Mouse (Mus musculus) neural tube, embryonic 12.5 days (tissue): ENCODE data around the gene Gstp1. TPM values are rescaled to one million over a fixed set of nuclear protein-coding genes. Genes with fewer than 3 reads are reported as not detected.
A peak's percentile ranks its signal among the peaks of the same experiment; 100 is the strongest.

Source experiments
- ATAC-seq: fragments of 200-750 bp; cut with Nextera tagmentation; 2 replicates; pipeline ENCODE4 v1.8.0; 2017; ENCODE audit warnings: low read depth, mild to moderate bottlenecking, moderate TSS enrichment, moderate library complexity; ENCODE audit not compliant: low FRiP score
- H3K27ac ChIP-seq: fragments of 300-500 bp; sonication (generic); 2 replicates; pipeline ENCODE4 v1.5.1; 2016
- H3K27me3 ChIP-seq: fragments of 300-500 bp; sonication (generic); replicated peaks from 2 replicates; pipeline ENCODE4 v1.6.1; 2016; ENCODE audit warnings: mild to moderate bottlenecking
- H3K36me3 ChIP-seq: fragments of 300-500 bp; sonication (generic); 2 replicates; pipeline ENCODE4 v1.6.1; 2016; ENCODE audit warnings: mild to moderate bottlenecking
- H3K4me1 ChIP-seq: fragments of 300-500 bp; sonication (generic); 2 replicates; pipeline ENCODE4 v1.6.1; 2016
- H3K4me2 ChIP-seq: fragments of 300-500 bp; sonication (generic); replicated peaks from 2 replicates; pipeline ENCODE4 v1.6.1; 2016; ENCODE audit warnings: mild to moderate bottlenecking
- H3K4me3 ChIP-seq: fragments of 300-500 bp; sonication (generic); 2 replicates; pipeline ENCODE4 v1.5.1; 2016
- H3K9ac ChIP-seq: fragments of 300-500 bp; sonication (generic); 2 replicates; pipeline ENCODE4 v1.6.1; 2016; ENCODE audit warnings: mild to moderate bottlenecking
- H3K9me3 ChIP-seq: fragments of 300-500 bp; sonication (generic); 2 replicates; pipeline ENCODE4 v1.6.1; 2016; ENCODE audit warnings: mild to moderate bottlenecking
- WGBS: fragments of 180-500 bp; shearing (Covaris S2); methylation state at CpG from one replicate; pipeline ENCODE4 v1.1.7; 2016; 5-methylcytosine and 5-hydroxymethylcytosine counted together
- polyA plus RNA-seq: library from polyadenylated mRNA; unstranded; fragments of >200 nt; fragmentation: Nextera tagmentation; extraction: Ambion mirVana; gene quantifications from 2 replicates; pipeline ENCODE4 v1.2.1, GENCODE M21; 2016

Gene Gstp1
- polyA plus RNA-seq: 349 and 353 TPM in 2 replicates

- Histone ChIP-seq H3K9ac (peak within 1 kb of the TSS; percentile 67), H3K27me3 (no peaks in the 10 kb centered on the region), H3K4me2 (peak within 1 kb of the TSS; percentile 79), H3K4me3 (peak within 1 kb of the TSS; percentile 53), H3K4me1 (peaks cover 9% of the 10 kb centered on the region), H3K27ac (0 out of 2 replicates have a peak within 1 kb of the TSS, but pooled peaks have one; percentile 26), H3K9me3 (no peaks in the 10 kb centered on the region), H3K36me3 (0 out of 2 replicates have a peak, but pooled peaks cover 2% of the 10 kb centered on the region)
- WGBS: under 1% methylated on average over 26 of the region's 26 CpGs
- ATAC-seq: peak; percentile 82
These were observed at the start of gene Gstp1 for GRCm38 (mm10) chr19:4037788-4038232. Gene Gstp1, minus strand, starts transcription at chr19:4037985.

GRCm38 (mm10) chr19:4087090-4087489, 49.3 kb upstream of the Gstp1 start:
- H3K4me3 ChIP-seq: no peak overlapping the region
- H3K36me3 ChIP-seq: no peaks in the 10 kb centered on the region
- H3K9ac ChIP-seq: no peak overlapping the region
- H3K4me1 ChIP-seq: no peaks in the 10 kb centered on the region
- 88% methylated on average over 5 of the region's 5 CpGs for WGBS
- H3K27ac ChIP-seq: no peak overlapping the region
- ATAC-seq: no peak
- H3K27me3 ChIP-seq: no peaks in the 10 kb centered on the region; the same call in 1 of the 2 replicates
- no peaks in the 10 kb centered on the region for H3K9me3 ChIP-seq
- H3K4me2 ChIP-seq: no peak overlapping the region

DNA sequence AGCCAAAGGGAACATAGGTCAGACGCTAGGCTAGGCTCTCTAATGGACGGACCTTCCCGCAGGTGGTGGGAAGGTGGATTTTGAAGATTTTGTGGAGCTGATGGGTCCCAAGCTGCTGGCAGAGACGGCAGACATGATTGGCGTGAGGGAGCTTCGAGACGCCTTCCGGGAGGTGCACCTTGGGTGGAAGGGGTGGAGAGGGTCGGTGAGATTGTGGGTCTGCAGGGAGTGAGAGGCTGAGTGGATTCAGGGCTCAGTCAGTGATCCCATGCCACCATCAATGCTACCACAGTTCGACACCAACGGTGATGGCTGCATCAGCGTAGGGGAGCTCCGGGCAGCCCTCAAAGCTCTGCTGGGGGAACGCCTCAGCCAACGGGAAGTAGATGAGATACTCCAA, 48.4 kb upstream of the Gstp1 start:
- 94% methylated on average over 15 of the region's 15 CpGs for WGBS
- H3K27ac ChIP-seq: no peak overlapping the region
- no peak overlapping the region for H3K4me3 ChIP-seq
- H3K4me2 ChIP-seq: no peak overlapping the region
- no peak overlapping the region for H3K9ac ChIP-seq
- H3K4me1 ChIP-seq: no peaks in the 10 kb centered on the region
- H3K9me3 ChIP-seq: no peaks in the 10 kb centered on the region
- H3K27me3 ChIP-seq: no peaks in the 10 kb centered on the region; the same call in 1 of the 2 replicates
- ATAC-seq: no peak
- H3K36me3 ChIP-seq: no peaks in the 10 kb centered on the region

- no peak overlapping the region for H3K27ac ChIP-seq
- H3K4me3 ChIP-seq: no peak overlapping the region
- H3K4me2 ChIP-seq: no peak overlapping the region
- no peaks in the 10 kb centered on the region; the same call in 1 of the 2 replicates for H3K27me3 ChIP-seq
- H3K4me1 ChIP-seq: no peaks in the 10 kb centered on the region
- H3K36me3 ChIP-seq: no peaks in the 10 kb centered on the region
- no peak for ATAC-seq
- no peak overlapping the region for H3K9ac ChIP-seq
- H3K9me3 ChIP-seq: no peaks in the 10 kb centered on the region
- 93% methylated on average over 1 of the region's 1 CpGs for WGBS
These were observed 47.2 kb upstream of the Gstp1 start for GRCm38 (mm10) chr19:4084984-4085383.

- 29% methylated on average over 8 of the region's 8 CpGs for WGBS
- Histone ChIP-seq H3K4me1 (no peaks in the 10 kb centered on the region), H3K36me3 (no peaks in the 10 kb centered on the region), H3K4me3 (no peak overlapping the region), H3K27me3 (no peaks in the 10 kb centered on the region; the same call in 1 of the 2 replicates), H3K9ac (no peak overlapping the region), H3K9me3 (no peaks in the 10 kb centered on the region), H3K27ac (no peak overlapping the region), H3K4me2 (no peak overlapping the region)
- ATAC-seq: no peak
These were observed 46.0 kb upstream of the Gstp1 start for GRCm38 (mm10) chr19:4083826-4084225.

GRCm38 (mm10) chr19:4083316-4083715, 45.5 kb upstream of the Gstp1 start:
- Histone ChIP-seq H3K9me3 (no peaks in the 10 kb centered on the region), H3K27ac (no peak overlapping the region), H3K27me3 (no peaks in the 10 kb centered on the region; the same call in 1 of the 2 replicates), H3K4me3 (no peak overlapping the region), H3K9ac (no peak overlapping the region), H3K4me2 (no peak overlapping the region), H3K36me3 (no peaks in the 10 kb centered on the region), H3K4me1 (no peaks in the 10 kb centered on the region)
- ATAC-seq: no peak
- WGBS: 85% methylated on average over 7 of the region's 7 CpGs

- no peak overlapping the region for H3K4me3 ChIP-seq
- no peak overlapping the region for H3K27ac ChIP-seq
- no peak overlapping the region for H3K9ac ChIP-seq
- no peak for ATAC-seq
- H3K4me1 ChIP-seq: no peaks in the 10 kb centered on the region
- no peaks in the 10 kb centered on the region for H3K9me3 ChIP-seq
- no peaks in the 10 kb centered on the region for H3K36me3 ChIP-seq
- H3K27me3 ChIP-seq: no peaks in the 10 kb centered on the region; the same call in 1 of the 2 replicates
- WGBS: 87% methylated on average over 11 of the region's 11 CpGs
- H3K4me2 ChIP-seq: no peak overlapping the region
These were observed 44.6 kb upstream of the Gstp1 start for GRCm38 (mm10) chr19:4082219-4082965.

DNA sequence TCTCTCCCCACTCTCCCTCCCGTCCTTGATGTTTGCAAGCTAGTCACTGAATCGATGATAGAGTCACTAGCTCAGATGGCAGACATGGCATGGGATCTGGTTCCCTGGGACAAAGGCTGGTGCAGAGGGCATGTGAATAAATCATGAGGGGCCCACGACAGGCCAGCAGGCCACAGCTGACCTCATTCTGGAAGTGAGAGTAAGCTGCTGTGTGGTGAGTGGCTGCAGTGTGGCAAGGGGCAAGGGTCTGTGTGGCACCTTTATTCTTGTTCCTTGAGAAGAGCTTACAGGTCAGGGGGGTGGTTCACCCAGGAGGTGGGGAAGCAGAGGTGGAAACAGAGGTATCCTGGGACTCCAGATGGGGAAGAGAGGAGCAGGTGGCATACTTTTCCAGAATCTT, 43.6 kb upstream of the Gstp1 start, which contains the start of gene Cabp2:
Gene Cabp2 (plus strand): TSS at position 185 of the 400 bp plus-strand sequence.
- no peak within 1 kb of the TSS for H3K4me2 ChIP-seq
- ATAC-seq: no peak
- no peaks in the 10 kb centered on the region for H3K36me3 ChIP-seq
- H3K9ac ChIP-seq: no peak within 1 kb of the TSS
- no peaks in the 10 kb centered on the region; the same call in 1 of the 2 replicates for H3K27me3 ChIP-seq
- H3K4me1 ChIP-seq: no peaks in the 10 kb centered on the region
- no peak within 1 kb of the TSS for H3K27ac ChIP-seq
- WGBS: 58% methylated on average over 3 of the region's 3 CpGs
- H3K9me3 ChIP-seq: no peaks in the 10 kb centered on the region
- no peak within 1 kb of the TSS for H3K4me3 ChIP-seq

DNA sequence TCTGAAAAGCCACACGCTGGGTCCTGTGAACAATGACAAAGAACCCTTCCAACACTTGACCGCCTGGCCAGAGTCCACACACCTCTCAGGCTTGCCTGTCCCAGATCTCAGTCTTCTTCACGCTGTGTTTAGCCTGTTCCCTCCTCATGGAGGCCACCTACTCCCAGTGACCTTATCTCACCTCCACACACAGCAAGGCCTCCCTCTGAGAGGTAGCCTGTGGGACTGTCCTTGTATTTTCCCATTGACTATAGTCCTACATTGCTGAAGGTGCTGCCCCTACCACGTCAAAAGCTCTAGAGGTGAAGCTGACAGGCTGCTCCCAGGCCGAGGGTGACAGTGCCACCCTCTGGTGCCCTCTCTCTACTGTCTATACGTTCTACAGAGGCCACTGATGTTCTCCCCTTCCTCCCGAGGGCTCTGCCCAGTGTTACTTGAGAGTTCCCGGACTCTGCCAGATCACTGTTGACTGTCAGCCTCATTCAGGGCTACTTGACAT, 42.8 kb upstream of the Gstp1 start:
- WGBS: 69% methylated on average over 8 of the region's 8 CpGs
- Histone ChIP-seq H3K9ac (no peak overlapping the region), H3K4me2 (no peak overlapping the region), H3K27ac (no peak overlapping the region), H3K36me3 (no peaks in the 10 kb centered on the region), H3K9me3 (no peaks in the 10 kb centered on the region), H3K4me3 (no peak overlapping the region), H3K27me3 (no peaks in the 10 kb centered on the region; the same call in 1 of the 2 replicates), H3K4me1 (no peaks in the 10 kb centered on the region)
- no peak for ATAC-seq

DNA sequence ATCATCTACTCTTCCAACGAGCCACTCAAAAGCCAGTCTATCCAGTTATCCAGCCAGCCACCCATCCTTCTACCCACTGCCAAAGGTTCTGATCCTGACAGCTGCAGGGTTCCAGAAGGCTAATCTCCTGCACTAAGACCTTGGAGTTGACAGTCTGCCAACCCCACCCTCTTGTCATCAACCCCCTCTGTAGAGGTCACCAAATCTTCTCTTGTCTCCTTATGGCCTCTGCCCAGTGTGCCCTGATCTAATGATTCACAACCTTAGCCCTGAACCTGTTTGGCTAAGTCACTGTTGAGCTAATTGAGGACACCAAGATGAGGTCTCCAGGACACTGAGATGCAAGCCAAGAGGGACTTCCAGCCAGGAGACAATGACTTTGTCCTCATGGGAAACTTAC, 41.8 kb upstream of the Gstp1 start:
- WGBS: 79% methylated on average over 1 of the region's 1 CpGs
- no peak overlapping the region for H3K9ac ChIP-seq

DNA sequence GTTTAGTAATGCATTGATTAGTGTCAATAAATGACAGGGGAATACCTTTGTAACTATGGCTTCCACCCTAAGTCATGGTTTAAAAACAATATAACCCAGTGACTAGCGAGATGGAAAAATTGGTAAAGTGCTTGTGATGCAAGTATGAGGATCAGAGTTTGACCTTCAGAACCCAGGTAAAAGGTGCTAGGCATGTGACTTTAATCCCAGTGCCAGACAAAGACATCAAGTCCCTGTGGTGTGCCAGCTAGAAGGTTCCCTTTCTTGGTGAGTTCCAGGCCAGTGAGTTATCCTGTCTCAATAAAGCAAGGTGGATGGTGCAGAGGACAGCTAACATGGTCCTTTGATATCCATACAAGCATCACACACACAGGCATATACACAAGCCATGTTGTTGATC, 37.7 kb upstream of the Gstp1 start:
- H3K9me3 ChIP-seq: no peaks in the 10 kb centered on the region
- no peak for ATAC-seq
- no peak overlapping the region for H3K9ac ChIP-seq
- no peak overlapping the region for H3K4me3 ChIP-seq
- H3K27me3 ChIP-seq: no peaks in the 10 kb centered on the region
- H3K4me1 ChIP-seq: no peaks in the 10 kb centered on the region
- 88% methylated on average over 1 of the region's 1 CpGs for WGBS
- H3K36me3 ChIP-seq: no peaks in the 10 kb centered on the region
- no peak overlapping the region for H3K4me2 ChIP-seq
- no peak overlapping the region for H3K27ac ChIP-seq

More for the DNA sequence above, 41.8 kb upstream of the Gstp1 start:
- Histone ChIP-seq H3K4me1 (no peaks in the 10 kb centered on the region), H3K4me2 (no peak overlapping the region), H3K36me3 (no peaks in the 10 kb centered on the region), H3K27me3 (no peaks in the 10 kb centered on the region; the same call in 1 of the 2 replicates), H3K9me3 (no peaks in the 10 kb centered on the region), H3K27ac (no peak overlapping the region), H3K4me3 (no peak overlapping the region)
- ATAC-seq: no peak

DNA sequence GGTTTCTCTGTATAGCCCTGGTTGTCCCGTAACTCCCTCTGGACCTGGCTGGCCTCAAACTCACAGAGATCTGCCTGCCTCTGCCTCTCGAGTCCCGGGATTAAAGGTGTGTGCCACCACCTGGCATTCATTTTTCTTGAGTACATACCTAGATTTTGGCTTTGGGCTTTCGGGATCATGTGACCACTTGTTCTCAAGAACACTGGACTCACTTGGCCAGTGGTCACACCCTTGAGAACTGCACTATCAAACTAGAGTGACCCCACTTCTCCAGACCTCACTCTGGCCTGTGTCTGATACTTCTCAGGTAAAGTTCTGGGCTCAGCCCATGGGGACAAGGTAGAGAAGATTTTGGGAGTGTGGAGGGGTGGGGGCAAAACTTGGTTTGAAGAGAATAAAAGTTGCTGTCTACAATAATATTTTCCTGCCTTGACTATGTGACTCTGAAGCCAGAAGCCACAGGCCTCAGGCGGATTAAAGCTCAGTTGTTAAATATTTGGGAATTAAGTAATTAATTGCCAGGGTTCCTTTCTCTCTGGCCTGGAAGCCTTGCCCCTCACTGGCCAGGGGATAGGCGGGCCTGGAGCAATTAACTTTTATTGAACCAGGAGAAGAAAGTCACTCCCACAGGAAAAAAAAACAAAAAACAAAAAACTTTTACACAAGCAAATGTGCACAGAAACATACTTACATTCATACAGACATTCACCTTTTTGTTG, 35.1 kb upstream of the Gstp1 start:
- no peak overlapping the region for H3K4me2 ChIP-seq
- H3K27ac ChIP-seq: no peak overlapping the region
- H3K9ac ChIP-seq: no peak overlapping the region
- H3K27me3 ChIP-seq: no peaks in the 10 kb centered on the region
- no peaks in the 10 kb centered on the region for H3K36me3 ChIP-seq
- no peaks in the 10 kb centered on the region for H3K4me1 ChIP-seq
- no peak overlapping the region for H3K4me3 ChIP-seq
- WGBS: 72% methylated on average over 6 of the region's 6 CpGs
- H3K9me3 ChIP-seq: no peaks in the 10 kb centered on the region
- no peak for ATAC-seq
